Mouse (Mus musculus) adrenal gland, postnatal 10 days (tissue): ENCODE measurements around the gene Cfap126. TPM values are rescaled to one million over a fixed set of nuclear protein-coding genes. Genes with fewer than 3 reads are reported as not detected.
A peak's percentile ranks its signal among the peaks of the same experiment; 100 is the strongest.

ENCODE experiments used
- DNase-seq: peaks from one replicate; pipeline ENCODE4 v3.0.0; 2021; ENCODE audit warnings: mixed read lengths
- total RNA-seq, 2 experiments: library from RNA; stranded (reverse); gene quantifications; 2 replicates each; pipeline ENCODE4 v1.2.3; 2021

Gene Cfap126
- total RNA-seq, 2 experiments from 2014 or later, result 0.51 to 1.3 TPM

GRCm38 (mm10) chr1:171096110-171096964 lies 17.4 kb upstream of the Cfap126 start:
- DNase-seq, result no peak

GRCm38 (mm10) chr1:171097136-171097535 lies 16.6 kb upstream of the Cfap126 start:
- no peak for DNase-seq

DNA sequence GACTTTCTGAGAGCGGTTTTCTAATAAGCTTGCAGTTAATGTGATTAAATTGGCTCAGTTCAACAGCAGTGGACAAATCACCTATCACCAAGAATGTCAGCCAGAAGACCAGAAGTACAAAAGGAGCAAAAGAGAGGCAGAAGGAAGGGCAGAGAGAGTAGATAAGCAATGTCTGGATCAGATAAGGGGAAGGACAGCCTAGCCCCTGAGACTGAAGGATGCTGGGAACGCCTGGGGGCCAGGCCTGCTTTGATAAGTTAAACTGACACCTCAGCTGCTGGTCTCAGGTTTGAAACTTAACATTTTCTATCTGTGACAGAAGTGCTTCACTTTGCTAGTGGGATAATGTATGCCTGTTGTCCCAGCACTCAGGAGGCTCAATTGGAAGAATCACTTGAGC lies 16.1 kb upstream of the Cfap126 start:
- no peak for DNase-seq

- no peak for DNase-seq
These were observed 12.7 kb upstream of the Cfap126 start for GRCm38 (mm10) chr1:171101033-171101432.

DNA sequence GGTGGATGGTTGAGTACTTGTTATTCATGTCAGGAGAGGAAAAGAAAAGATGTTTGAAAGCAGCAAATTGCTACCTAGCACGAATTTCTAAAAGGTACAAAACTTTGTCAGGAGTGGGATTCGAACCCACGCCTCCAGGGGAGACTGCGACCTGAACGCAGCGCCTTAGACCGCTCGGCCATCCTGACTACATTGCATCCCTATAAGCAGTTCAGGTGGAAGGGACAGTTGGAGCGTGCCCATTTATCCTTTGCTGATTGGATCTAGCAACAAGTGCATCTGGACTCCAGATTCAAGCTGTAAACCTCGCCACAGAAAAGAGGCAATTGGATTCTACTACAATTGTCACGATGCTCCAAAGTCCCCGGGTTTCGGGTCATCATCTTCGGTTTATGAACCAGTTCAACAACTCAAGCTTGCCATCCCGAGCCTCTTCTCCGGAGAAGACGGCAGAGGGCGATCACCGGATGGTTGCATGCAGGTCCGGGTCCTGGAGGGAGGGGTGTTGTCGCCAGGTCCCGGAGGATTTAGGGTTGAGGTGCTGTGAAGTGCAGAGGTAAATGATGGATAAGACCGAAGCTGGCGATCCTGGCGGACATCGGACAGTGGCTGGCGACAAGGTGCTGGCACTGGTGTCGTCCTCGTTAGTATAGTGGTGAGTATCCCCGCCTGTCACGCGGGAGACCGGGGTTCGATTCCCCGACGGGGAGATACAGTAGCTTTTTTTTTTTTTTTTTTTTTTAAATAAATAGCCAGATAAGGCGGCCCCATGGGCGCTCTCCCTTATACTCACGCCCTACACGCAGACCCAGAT lies 11.8 kb upstream of the Cfap126 start:
- DNase-seq, result peak; percentile 95

DNA sequence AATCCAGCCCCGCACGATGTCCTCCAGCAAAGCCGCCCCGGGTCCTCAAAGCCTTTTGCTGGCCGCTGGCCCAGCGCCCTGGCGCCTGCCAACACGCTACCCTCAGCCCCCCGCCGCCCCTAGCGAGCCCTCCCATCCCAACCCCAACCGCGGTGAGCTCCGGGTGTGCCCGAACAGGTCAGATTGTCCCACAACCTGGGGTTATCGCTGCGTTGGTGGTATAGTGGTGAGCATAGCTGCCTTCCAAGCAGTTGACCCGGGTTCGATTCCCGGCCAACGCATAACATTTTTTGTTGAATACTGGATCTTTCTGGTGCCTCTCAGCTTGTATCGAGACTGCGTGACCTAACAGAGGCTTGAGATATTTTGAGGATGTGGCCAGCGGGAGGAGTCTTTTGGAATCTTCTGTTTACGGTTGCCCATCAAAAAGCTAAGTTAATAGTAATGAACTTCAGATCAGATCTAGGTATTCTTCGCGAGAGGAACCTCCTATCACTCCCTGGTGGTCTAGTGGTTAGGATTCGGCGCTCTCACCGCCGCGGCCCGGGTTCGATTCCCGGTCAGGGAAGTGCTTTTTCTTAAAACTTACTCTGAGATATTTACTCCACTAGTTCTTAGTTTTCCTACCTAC lies 11.1 kb upstream of the Cfap126 start:
- DNase-seq, result peak; percentile 91

- no peak for DNase-seq
These were observed 10.4 kb upstream of the Cfap126 start for GRCm38 (mm10) chr1:171103179-171103840.

GRCm38 (mm10) chr1:171105226-171105625 lies 8.5 kb upstream of the Cfap126 start:
- peak; percentile 65 for DNase-seq

- no peak for DNase-seq
These were observed 4.1 kb upstream of the Cfap126 start for GRCm38 (mm10) chr1:171109620-171110019.

- DNase-seq, result no peak
These were observed 3.1 kb upstream of the Cfap126 start for GRCm38 (mm10) chr1:171110659-171111019.

DNA sequence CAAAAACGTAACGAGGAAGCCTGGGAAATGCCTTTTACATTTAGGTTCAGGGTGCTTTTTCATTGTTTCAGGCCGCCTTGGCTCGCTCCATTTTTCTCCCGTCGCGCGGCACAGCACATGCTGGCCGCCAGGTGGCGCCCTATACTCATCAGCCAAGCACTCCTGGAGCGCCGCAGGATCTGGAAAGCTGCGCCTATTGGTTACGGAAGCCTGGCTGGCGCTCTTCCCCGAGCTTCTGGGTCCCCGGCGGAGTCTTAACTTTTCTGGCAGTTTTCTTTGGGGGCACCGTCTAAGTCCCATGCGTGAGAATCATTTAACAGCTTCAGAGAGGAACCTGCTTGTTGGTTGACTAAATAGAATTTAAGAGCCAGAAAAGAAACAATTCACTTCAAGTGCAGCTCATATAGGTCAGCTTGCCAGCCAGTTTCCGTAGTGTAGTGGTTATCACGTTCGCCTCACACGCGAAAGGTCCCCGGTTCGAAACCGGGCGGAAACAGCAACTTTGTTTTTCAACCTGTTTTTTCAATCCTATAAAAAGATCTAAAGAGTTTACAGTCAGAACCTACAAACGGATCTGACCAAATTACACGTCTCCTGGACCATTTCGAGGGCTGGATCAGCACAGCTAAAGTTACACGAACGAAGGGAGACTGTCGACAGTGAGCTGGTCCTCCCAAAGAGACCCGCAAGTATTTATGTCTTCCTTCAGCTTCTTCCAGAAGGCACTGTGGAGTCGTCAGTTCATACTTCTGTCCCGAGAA lies 2.5 kb upstream of the Cfap126 start:
- DNase-seq, result peak; percentile 93

DNA sequence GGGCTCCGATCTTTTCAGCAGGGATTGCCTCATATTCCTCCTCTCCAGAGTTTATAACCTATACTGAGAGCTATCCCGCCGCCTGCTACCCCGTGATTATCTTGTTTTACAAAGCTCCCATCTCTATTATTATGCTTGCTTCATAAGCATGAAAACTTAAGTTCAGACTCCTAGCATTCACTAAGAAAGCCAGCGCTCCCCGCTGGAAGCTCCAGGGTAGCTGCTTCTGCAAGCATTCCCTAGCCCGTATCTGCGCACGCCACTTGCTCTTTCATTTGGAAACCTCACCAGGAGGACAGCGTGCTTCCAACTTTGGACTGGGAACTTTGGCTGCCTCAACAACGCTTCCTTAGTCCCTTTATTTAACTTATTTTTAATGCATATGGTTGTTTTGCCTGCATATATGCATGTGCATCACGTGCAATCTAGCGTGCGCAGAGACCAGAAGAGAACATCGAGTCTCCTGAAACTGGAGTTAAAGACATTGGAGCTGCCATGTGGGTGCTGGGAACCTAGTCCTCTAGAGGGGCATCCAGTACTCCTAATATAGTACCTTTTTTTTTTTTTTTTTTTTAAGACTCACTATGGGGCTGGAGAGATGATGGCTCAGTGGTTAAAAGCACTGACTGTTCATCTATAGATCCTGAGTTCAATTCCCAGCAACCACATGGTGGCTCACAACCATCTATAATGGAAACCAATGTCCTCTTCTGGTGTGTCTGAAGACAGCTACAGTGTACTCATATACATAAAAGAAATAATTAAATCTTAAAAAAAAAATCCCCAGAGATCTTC lies 1.7 kb upstream of the Cfap126 start:
- peak; percentile 71 for DNase-seq

GRCm38 (mm10) chr1:171112986-171113385 lies 732 bp upstream of the Cfap126 start:
- DNase-seq, result no peak

GRCm38 (mm10) chr1:171116280-171116679 lies 2.6 kb downstream of the Cfap126 start:
- DNase-seq, result no peak

GRCm38 (mm10) chr1:171118269-171118684 lies 4.6 kb downstream of the Cfap126 start:
- peak; percentile 73 for DNase-seq

- no peak for DNase-seq
These were observed 5.3 kb downstream of the Cfap126 start for GRCm38 (mm10) chr1:171118996-171119395.

- DNase-seq, result no peak
These were observed 5.7 kb downstream of the Cfap126 start for GRCm38 (mm10) chr1:171119405-171119804.

- DNase-seq, result no peak
These were observed 7.2 kb downstream of the Cfap126 start for GRCm38 (mm10) chr1:171120893-171121292.

DNA sequence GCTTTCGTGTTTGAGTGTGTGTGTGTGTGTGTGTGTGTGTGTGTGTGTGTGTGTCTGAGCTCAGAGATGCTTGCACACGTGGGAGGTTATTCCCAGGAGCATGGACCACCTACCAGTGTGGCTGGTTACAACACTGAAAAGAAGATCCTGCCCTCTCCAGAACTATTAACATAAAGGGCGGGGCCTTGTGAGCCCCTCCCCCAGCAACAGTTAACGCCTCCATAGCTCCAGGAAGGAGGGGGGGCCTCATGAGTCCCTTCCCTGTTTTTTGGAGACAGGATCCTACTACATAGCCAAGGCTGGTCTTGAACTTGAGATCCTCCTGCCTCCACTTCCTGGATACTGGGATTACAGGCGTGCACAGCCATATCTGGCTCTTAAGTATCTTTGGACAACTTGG lies 8.1 kb downstream of the Cfap126 start:
- DNase-seq, result no peak

DNA sequence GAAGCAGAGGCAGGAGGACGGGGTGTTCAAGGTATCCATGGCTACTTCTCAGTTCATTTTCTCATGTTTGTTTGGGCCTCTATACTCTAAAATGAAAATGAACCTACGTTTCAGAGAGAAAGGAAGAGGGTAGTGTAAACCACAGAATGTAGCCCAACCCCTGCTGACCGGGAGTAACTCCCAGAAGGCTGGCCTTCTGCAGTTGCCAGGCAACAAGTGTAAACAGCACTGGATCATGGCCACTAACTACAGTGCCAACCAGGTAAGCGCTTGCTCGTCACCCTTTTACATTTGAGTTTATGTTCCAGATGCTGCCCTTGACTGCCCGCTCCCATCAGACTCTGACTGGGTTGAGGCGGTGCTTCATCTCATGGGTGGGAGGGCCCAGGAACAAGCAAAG lies 9.2 kb downstream of the Cfap126 start:
- peak; percentile 62 for DNase-seq

GRCm38 (mm10) chr1:171124398-171124797 lies 10.7 kb downstream of the Cfap126 start:
- DNase-seq, result no peak
